Mouse (Mus musculus) hindbrain, postnatal 0 days (tissue): ENCODE results near the gene Abca16. TPM values are rescaled to one million over a fixed set of nuclear protein-coding genes. Genes with fewer than 3 reads are reported as not detected.
A peak's percentile ranks its signal among the peaks of the same experiment; 100 is the strongest.

Source experiments
- ATAC-seq: fragments of 200-750 bp; cut with Nextera tagmentation; 2 replicates; pipeline ENCODE4 v1.8.0; 2017; ENCODE audit warnings: mild to moderate bottlenecking, moderate TSS enrichment, moderate library complexity
- DNase-seq: peaks from one replicate; pipeline ENCODE4 v3.0.0-alpha.2; 2015; ENCODE audit warnings: low spot score
- H3K27ac ChIP-seq: fragments of 300-500 bp; sonication (generic); 2 replicates; pipeline ENCODE4 v1.5.1; 2014; ENCODE audit warnings: mild to moderate bottlenecking
- H3K27me3 ChIP-seq: fragments of 300-500 bp; sonication (generic); 2 replicates; pipeline ENCODE4 v1.6.1; 2014; ENCODE audit warnings: low read length, mixed read lengths; ENCODE audit not compliant: insufficient read depth
- H3K36me3 ChIP-seq: fragments of 300-500 bp; sonication (generic); 2 replicates; pipeline ENCODE4 v1.6.1; 2014; ENCODE audit warnings: low read length, mixed read lengths; ENCODE audit not compliant: insufficient read depth
- H3K4me1 ChIP-seq: fragments of 300-500 bp; sonication (generic); 2 replicates; pipeline ENCODE4 v1.6.1; 2014; ENCODE audit warnings: antibody characterized with exemption, low read length, mixed read lengths; ENCODE audit not compliant: insufficient read depth
- H3K4me2 ChIP-seq: fragments of 300-500 bp; sonication (generic); 2 replicates; pipeline ENCODE4 v1.6.1; 2014; ENCODE audit warnings: low read depth, mild to moderate bottlenecking, low read length, moderate library complexity, mixed read lengths
- H3K4me3 ChIP-seq: fragments of 300-500 bp; sonication (generic); 2 replicates; pipeline ENCODE4 v1.5.1; 2014; ENCODE audit warnings: low read length
- H3K9ac ChIP-seq: fragments of 300-500 bp; sonication (generic); replicated peaks from 2 replicates; pipeline ENCODE4 v1.6.1; 2014; ENCODE audit warnings: mild to moderate bottlenecking, low read length, moderate library complexity, mixed read lengths
- H3K9me3 ChIP-seq: fragments of 300-500 bp; sonication (generic); 2 replicates; pipeline ENCODE4 v1.6.1; 2016; ENCODE audit warnings: low read length, mixed read lengths
- CTCF ChIP-seq: IDR thresholded peaks from 2 replicates; pipeline ENCODE4 v1.5.1; 2016; ENCODE audit warnings: antibody characterized with exemption, control low read depth, low read depth
- WGBS: fragments of 180-500 bp; shearing (Covaris S2); extraction: QIAGEN DNeasy Blood & Tissue Kit; methylation state at CpG from one replicate; pipeline ENCODE4 v1.1.7; 2014; 5-methylcytosine and 5-hydroxymethylcytosine counted together
- polyA plus RNA-seq: library from polyadenylated mRNA; unstranded; fragments of >200 nt; fragmentation: Nextera tagmentation; extraction: Ambion mirVana; gene quantifications from 2 replicates; pipeline ENCODE4 v1.2.1, GENCODE M21; 2015
- total RNA-seq: library from RNA; depleted of rRNA; stranded (reverse); fragments of >200 nt; gene quantifications from 2 replicates; pipeline ENCODE4 v1.2.3, GENCODE M21; 2014; rRNA removed

Gene Abca16
- total RNA-seq (not detected in 2 replicates), polyA plus RNA-seq (not detected in 2 replicates)

- H3K4me2 ChIP-seq = no peak within 1 kb of the TSS
- no peak for TF ChIP-seq CTCF
- no peak for DNase-seq
- H3K27ac ChIP-seq = no peak within 1 kb of the TSS
- no peak within 1 kb of the TSS for H3K9ac ChIP-seq
- H3K9me3 ChIP-seq = no peaks in the 10 kb centered on the region
- no peaks in the 10 kb centered on the region for H3K36me3 ChIP-seq
- 81% methylated on average over 10 of the region's 10 CpGs for WGBS
- H3K4me1 ChIP-seq = no peaks in the 10 kb centered on the region
- ATAC-seq = no peak
- H3K4me3 ChIP-seq = no peak within 1 kb of the TSS
- no peaks in the 10 kb centered on the region for H3K27me3 ChIP-seq
Measured at GRCm38 (mm10) chr7:120409447-120409846, at the start of gene Abca16. TSS of gene Abca16 (plus strand) at chr7:120409647.

- ATAC-seq = no peak
- DNase-seq = peak; percentile 30
Measured at GRCm38 (mm10) chr7:120361159-120361558, 48.3 kb upstream of the Abca16 start.

GRCm38 (mm10) chr7:120412391-120412790 is 2.9 kb downstream of the Abca16 start:
- no peaks in the 10 kb centered on the region for H3K4me1 ChIP-seq
- DNase-seq = no peak
- no peaks in the 10 kb centered on the region for H3K36me3 ChIP-seq
- H3K27ac ChIP-seq = no peak overlapping the region
- no peak overlapping the region for H3K4me3 ChIP-seq
- H3K27me3 ChIP-seq = no peaks in the 10 kb centered on the region
- ATAC-seq = no peak
- TF ChIP-seq CTCF = no peak
- H3K9ac ChIP-seq = no peak overlapping the region
- H3K9me3 ChIP-seq = no peaks in the 10 kb centered on the region
- H3K4me2 ChIP-seq = no peak overlapping the region
- 87% methylated on average over 1 of the region's 1 CpGs for WGBS

More at GRCm38 (mm10) chr7:120361159-120361558, 48.3 kb upstream of the Abca16 start:
- no peaks in the 10 kb centered on the region for H3K36me3 ChIP-seq
- WGBS = 41% methylated on average over 13 of the region's 13 CpGs
- H3K27ac ChIP-seq = no peak overlapping the region
- no peak overlapping the region for H3K9ac ChIP-seq
- no peak overlapping the region for H3K4me3 ChIP-seq
- peak; percentile 37; the same call in 1 of the 2 replicates for TF ChIP-seq CTCF
- no peaks in the 10 kb centered on the region for H3K4me1 ChIP-seq
- no peaks in the 10 kb centered on the region for H3K9me3 ChIP-seq
- no peaks in the 10 kb centered on the region for H3K27me3 ChIP-seq
- H3K4me2 ChIP-seq = no peak overlapping the region

- Histone ChIP-seq H3K36me3 (no peaks in the 10 kb centered on the region), H3K4me3 (no peak overlapping the region), H3K27ac (no peak overlapping the region), H3K9ac (no peak overlapping the region), H3K4me1 (no peaks in the 10 kb centered on the region), H3K4me2 (no peak overlapping the region), H3K27me3 (no peaks in the 10 kb centered on the region), H3K9me3 (no peaks in the 10 kb centered on the region)
- WGBS = 32% methylated on average over 3 of the region's 3 CpGs
- TF ChIP-seq CTCF = no peak
- DNase-seq (no peak), ATAC-seq (no peak)
Measured at GRCm38 (mm10) chr7:120426625-120427024, 17.2 kb downstream of the Abca16 start.

- Histone ChIP-seq H3K9ac (no peak overlapping the region), H3K4me2 (no peak overlapping the region), H3K4me3 (no peak overlapping the region), H3K27ac (no peak overlapping the region), H3K27me3 (no peaks in the 10 kb centered on the region), H3K4me1 (no peaks in the 10 kb centered on the region), H3K36me3 (no peaks in the 10 kb centered on the region), H3K9me3 (no peaks in the 10 kb centered on the region)
- no peak for TF ChIP-seq CTCF
- no peak for DNase-seq
- no peak for ATAC-seq
Measured at GRCm38 (mm10) chr7:120431464-120431863, 22.0 kb downstream of the Abca16 start.

- ATAC-seq = peak; percentile 74
- no peak for TF ChIP-seq CTCF
- peak overlapping the region; percentile 61 for H3K4me2 ChIP-seq
- H3K4me1 ChIP-seq = no peaks in the 10 kb centered on the region
- no peaks in the 10 kb centered on the region for H3K36me3 ChIP-seq
- peak overlapping the region; percentile 36 for H3K4me3 ChIP-seq
- 5% methylated on average over 30 of the region's 31 CpGs for WGBS
- H3K9ac ChIP-seq = peak overlapping the region; percentile 48
- H3K27ac ChIP-seq = no peak overlapping the region
- H3K9me3 ChIP-seq = no peaks in the 10 kb centered on the region
- no peaks in the 10 kb centered on the region for H3K27me3 ChIP-seq
- DNase-seq = peak; percentile 16
Measured at GRCm38 (mm10) chr7:120503891-120504662, 94.6 kb downstream of the Abca16 start.

- H3K36me3 ChIP-seq = no peaks in the 10 kb centered on the region
- H3K9ac ChIP-seq = peak overlapping the region; percentile 48
- DNase-seq = no peak
- no peak overlapping the region for H3K27ac ChIP-seq
- no peak for TF ChIP-seq CTCF
- H3K9me3 ChIP-seq = no peaks in the 10 kb centered on the region
- H3K4me1 ChIP-seq = no peaks in the 10 kb centered on the region
- peak overlapping the region; percentile 61 for H3K4me2 ChIP-seq
- no peaks in the 10 kb centered on the region for H3K27me3 ChIP-seq
- 27% methylated on average over 5 of the region's 5 CpGs for WGBS
- H3K4me3 ChIP-seq = peak overlapping the region; percentile 36
- peak; percentile 40; the same call in 1 of the 2 replicates for ATAC-seq
Measured at GRCm38 (mm10) chr7:120504663-120504979, 95.2 kb downstream of the Abca16 start.
